Mouse (Mus musculus): Measurements from ENCODE around the gene Tgfbr2.

- TF ChIP-seq CTCF (conservative IDR thresholded peaks at IDR 0.05; ENCODE audit: insufficient read depth, insufficient read length, low read depth, low read length) (no peak), POLR2A (IDR thresholded peaks at IDR 0.05; ENCODE audit: low read depth, low read length) (no peak)
These were observed 31.7 kb upstream of the Tgfbr2 start for GRCm38 (mm10) chr9:116206901-116207300.

All from kidney, adult 2 months (tissue).